Mouse (Mus musculus) layer of hippocampus, adult 8-10 months (tissue): Measurements from ENCODE around the gene Gm49776. TPM values are rescaled to one million over a fixed set of nuclear protein-coding genes. Genes with fewer than 3 reads are reported as not detected.

Source experiments
- DNase-seq, 2 experiments: peaks; one replicate each; pipeline ENCODE4 v3.0.0; 2022; ENCODE audit warnings: low spot score in 2 of 2
- total RNA-seq, 4 experiments: library from RNA; stranded (reverse); gene quantifications; 2 replicates each; pipeline ENCODE4 v1.2.4; 2022

Gm49776 gene
- total RNA-seq, 4 experiments from 2014 or later: not detected

DNA sequence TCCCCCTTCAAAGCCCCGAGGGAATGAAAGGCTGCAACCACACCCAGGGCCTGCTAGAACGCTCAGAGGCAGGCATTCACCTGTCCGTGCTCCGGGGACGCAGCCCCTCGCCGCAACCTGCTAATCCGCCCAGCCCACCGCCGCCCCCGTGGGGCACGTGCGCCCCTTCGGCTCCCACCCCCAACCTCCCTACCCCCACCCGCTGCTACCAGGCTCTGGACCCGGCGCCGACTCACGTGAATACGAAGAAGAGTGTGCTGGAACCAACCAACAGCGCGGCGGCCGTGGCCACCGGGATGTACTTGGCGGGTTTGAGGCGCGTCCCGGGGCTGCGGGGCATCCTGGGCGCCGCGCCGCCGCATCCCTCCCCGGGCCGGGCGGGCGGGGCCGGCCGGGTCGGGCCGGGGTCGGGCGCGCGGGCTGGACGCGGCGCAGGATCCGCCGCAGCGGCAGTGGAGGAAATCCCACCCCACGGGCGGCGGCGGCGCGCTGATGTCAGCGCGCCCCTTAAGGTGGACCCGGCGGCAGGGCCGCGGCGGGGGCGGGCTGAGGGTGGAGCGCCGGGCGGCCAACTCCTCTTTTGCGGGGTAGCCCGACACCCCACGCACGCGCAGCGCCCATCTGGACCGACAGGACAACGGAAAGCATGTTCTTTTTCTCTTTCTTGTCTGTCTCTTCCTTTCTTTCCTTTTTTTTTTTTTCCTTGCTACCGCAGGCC lies 23.3 kb downstream of the Gm49776 start, which contains the start of gene Zdhhc8:
Gene Zdhhc8, minus strand, starts transcription at position 466 of the 718 bp plus-strand sequence.
- DNase-seq: peak in 1 of 2 experiments; percentile 76

DNA sequence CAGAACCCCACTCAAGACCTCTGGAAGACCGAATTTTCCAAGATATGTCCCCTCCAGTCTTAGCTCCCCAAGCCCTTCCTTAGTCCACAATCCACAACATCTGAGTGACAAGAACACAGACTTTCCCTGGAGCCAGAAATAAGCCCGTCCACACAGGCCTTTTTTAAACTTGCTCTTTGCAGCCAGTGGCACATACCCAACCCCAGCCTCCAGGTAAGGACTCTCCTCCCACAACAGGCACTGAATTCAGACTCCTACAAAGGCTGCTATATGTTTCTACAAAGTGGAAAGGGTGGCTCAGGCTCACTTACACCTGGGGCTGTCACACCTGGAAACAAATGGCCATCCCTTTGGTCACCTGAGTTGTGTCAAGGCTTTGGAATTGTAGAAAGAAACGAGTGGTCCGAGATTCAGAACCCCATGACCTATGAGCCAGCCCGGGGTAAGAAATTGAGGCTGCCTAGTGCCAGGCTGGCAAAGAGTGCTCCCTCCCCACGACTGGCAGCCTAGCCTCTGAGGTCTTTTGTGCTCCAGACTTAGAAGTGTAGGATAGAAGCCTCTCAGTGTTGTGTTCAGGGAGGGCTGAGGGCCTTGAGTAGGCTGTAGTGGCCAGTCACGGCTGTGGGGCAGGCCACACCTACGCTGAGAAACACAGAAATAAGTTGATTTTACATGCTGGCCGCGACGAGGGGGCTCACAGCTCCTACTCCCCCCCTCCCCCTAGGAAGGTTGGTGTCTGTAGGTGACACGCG lies 24.0 kb downstream of the Gm49776 start:
- DNase-seq: peak in 1 of 2 experiments; percentile 26

DNA sequence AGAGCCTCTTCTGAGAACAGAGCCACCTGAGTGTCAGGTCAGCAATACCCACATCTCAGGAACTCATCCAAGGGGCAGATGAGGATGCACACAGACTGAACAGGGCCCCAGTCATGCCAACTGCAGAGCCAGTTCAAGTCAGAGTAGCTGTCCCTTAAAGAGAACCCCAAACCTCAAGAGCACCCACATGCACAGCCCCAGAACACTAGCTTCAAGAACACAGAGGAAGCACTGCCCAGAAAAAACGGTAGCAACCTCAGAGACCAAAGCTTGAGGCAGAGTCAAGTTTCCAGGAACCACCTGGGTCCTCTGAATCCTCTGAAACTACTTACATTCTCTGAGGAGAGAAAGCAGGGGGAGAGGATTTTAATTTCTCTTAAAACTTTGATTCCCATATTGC lies 24.7 kb downstream of the Gm49776 start:
- DNase-seq: no peak

DNA sequence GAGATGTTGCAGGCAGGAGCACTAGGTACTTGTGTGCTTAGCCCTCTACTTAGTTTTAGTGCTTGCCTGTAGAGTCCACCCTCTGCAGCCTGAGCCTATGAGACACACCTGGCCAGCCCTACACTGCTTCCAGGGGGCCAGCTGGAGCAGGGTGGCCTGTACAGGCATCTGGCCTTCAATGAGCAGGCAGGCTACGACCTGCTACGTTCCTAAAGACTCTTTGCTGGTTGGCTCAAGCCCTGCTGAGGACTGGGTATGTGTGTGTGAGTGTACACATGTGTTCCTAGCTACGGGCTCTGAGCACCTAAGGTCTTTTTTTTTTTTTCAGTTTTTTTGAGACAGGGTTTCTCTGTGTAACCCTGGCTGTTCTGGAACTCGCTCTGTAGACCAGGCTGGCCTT lies 26.7 kb downstream of the Gm49776 start:
- no peak for DNase-seq

DNA sequence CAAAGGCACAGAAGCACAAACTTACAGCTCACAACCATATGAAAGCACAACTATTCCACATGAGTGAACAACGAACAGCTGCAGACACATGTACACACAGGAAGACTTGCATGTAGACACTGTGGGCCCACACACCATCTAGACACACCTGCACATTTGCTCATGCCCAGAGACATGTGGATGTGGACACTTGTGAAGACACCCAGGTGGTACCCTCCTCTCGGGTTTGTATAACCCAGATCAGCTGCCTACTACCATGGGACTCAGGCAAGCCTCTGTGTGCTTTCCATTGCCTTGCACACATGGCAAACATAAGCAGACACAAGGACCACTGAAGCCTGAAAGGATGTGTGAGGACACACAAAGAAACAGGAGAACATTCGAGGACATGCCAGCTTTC lies 27.1 kb downstream of the Gm49776 start:
- DNase-seq: no peak

DNA sequence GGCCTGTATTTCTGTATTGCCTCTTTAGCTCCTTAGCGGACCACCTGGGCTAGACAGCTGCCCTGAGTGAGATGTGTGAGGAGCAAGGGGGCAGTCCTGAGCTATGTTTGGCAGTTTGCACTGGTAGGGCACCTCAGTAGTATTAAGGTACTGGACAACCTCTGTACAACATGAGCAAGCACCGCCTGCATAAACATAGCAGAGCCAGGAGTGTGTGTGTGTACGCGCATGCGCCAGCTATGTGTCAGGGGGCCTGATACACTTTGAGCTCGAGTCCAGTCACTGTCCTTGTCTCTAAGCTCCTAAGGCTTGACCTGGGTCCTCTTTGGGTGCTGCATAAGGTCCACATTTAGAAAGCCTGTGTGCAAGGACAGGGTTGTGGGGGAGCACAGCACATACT lies 27.5 kb downstream of the Gm49776 start:
- DNase-seq: no peak

DNA sequence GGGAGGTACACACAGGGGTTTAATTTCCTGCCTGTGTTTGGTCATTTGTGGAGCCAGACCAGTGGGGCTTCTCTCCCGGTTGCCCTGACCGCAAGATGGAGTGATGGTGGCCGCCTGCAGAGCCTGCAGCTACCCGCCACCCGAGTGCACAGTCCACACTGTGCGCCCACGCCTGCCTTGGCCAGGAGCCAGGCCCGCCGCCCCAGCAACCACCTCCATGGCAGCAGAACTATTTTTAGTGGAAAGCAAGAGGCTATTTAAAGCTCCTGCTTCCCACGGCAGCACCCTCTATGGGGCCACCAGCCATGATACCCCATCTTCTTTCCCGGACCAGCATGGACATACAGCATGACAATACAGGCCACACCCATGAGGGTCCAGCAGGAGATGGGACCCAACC lies 28.5 kb downstream of the Gm49776 start:
- peak; percentile 82 to 85 for DNase-seq

DNA sequence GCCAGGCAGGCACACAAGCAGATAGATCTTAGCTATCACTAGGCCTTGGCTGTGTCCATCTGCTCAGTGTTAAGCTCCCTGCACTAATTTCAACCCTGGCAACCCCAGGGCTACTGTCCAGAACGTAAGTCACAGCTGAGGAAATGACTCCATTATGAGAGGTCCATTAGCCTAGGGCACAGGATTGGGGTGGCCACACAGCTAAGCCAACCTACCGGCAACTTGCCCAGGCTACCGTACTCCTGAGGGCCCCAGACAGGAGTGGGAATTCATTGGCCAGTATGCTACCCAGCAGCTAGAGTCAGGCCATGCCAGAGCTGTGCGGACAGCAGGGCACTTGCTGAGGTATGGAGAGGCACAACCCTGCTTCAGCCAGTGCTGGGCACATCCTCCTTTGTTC lies 29.3 kb downstream of the Gm49776 start:
- no peak for DNase-seq

DNA sequence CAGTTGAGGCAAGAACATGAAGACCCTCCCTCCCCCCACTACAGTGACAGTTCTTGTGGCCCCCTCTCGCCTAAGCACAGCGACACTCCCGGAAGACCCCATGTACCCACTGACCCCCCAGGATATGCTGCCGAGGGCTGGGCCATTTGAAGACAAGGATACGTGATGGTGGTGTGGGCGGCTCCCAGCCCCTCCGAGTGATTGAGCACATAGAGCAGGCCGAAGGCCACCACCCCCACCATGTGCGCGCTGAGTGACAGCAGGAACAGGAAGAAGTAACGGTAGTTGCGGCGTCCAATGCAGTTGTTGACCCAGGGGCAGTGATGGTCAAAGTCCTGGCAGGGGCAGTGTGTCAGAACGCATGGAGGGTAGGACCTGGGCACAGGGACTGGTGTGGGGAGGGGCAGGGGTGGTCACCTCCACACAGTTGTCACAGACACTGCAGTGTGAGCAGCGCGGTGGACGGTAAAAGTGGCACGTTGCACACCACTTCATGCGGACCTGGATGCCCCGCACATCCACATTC lies 30.2 kb downstream of the Gm49776 start:
- DNase-seq: no peak

DNA sequence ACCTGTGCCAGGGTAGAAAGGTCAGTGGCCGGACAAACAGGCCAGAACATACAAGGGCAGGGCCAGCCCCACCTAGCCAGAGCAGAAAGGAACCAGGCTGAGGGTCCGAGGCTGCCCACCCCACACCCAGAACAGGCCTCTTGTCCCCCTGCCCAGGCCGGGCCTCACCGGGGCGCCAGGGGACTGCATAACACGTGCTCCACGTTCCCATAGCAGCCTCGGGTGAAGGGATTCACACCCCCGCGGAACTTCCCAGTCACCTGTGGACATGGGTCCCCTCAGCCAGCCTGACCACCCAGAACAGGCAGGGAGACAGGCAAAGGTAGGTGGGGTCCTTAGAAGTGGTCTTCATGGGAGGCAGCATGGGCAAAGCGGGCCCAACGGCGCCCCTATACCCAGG lies 30.9 kb downstream of the Gm49776 start:
- DNase-seq: no peak

DNA sequence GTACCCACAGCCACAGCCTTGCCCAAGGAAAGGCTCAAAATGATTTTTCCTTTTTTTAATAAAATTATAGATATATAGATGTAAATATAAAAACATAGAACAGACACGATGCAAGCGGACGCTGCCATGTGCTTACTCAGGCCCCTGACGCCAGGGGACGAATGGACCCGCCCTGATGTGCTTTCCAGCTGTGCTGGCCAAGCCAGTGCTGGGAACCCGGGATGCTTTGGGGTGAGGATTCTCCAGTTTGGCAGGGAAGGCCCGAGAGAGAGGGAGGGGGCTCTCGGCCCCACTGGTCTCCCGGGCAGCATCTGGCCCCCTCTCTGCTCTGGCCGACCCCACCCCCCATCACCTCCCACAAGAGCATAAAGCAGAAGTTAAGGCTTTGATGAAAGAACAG lies 35.9 kb downstream of the Gm49776 start:
- DNase-seq: no peak

DNA sequence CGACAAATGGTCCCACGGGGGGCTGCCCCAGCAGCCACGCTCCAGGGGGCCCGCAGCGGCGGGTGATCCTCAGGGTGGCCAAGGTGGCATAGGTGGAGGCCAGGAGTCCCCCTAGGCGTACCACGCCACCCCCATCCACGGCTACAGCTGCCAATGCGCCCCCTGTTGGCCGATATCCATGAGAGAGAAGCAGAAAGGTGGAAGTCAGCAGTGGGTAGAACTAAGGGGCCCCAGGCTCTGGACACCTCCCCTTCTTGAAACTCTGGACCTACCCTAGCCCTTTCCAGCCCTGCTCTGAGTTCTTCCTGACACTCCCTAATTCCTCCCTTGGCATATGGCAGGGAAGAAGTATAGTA lies 36.6 kb downstream of the Gm49776 start:
- DNase-seq: no peak

DNA sequence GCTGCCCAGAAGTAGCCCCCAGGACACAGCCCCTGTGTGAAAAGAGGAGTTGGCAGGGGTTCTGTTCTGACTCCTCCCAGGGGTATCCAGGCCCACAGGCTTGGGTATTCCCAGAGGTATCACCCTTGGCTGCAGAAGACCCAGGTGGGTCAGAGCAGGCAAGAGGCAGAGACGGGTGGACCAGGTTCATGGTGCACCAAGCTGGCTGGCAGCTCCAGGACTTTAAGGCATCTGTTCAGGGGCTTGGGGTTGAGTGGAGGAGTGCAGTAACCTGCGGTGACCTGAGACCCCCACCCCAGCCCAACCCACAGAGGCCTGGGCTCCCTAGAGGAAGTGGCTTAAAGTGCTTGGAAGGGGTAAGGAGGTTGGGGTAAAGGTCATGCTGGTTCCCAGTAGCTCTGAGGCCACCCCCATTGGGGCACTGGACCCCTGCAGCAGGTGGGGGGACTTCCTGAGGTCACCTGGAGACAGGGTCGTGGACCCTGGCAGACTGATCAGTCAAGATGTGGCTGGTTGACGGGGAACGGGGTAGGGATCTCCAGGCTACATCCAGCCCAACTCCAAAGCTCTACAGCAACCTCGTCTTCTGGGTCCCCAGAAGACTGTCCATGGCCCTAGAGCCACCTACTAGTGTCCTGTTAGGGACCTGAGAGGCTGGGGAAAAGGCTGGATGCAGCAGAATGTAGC lies 37.1 kb downstream of the Gm49776 start:
- DNase-seq: no peak

DNA sequence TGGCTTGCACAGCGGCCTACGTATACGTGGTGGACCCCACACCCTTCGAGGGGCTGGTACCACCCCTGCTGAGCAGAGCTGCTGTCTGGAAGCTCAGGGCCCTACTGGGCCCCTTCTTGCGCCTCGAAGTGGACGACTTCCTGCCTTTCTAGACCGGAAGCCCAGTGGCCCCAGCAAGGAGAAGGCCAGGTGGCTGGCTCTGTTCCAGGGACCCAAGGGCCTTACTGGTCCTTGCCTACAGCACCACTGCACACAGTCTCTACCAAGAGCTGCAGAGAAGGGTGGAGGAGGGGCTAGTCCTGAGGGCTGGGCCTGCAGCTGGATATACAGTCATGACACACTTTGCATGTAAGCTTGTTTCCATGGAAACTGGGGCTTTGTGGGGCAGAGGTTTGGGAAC lies 38.1 kb downstream of the Gm49776 start:
- no peak for DNase-seq

DNA sequence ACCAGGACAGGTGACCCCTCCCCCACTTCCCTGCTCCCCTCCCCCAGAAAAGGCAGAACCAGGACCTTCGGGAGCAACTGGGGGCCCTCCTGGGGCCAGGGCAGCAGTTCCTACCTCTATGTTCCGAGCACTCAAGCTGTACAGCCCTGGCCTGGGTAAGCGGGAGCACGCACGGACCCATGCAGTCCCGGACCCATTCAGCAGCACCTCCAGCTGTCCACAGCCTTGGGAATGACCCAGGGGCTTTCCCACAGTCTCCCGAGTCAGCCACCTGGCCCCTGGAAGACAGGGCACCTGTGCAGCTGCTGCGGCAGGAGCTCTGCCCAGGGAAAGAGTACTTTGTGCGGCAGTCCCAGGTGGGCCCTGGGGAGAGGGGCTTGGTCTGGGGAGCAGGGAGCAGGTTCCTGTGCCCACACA lies 39.5 kb downstream of the Gm49776 start:
- no peak for DNase-seq

DNA sequence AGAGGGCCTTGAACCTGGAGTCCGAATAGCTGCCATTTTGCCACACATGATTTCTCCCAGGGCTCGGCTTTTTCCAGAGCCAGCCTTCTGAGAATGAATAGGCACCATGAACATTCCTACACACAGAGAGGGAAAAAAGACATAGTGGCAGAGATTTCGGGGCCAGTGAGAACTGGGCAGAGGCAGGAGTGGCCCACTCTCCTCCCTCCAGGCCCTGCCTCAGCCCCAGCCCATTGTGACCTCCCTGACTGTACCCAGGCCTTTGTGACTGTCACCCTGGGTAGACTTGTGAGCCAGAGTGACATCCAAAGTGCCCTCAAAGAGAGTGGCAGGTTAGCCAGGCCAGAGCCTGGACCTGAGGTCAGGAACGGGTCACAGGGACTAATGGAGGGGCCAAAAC lies 40.5 kb downstream of the Gm49776 start, which contains the start of gene Ccdc188:
Gene Ccdc188, plus strand, starts transcription at position 301 of the 400 bp plus-strand sequence.
- DNase-seq: no peak

DNA sequence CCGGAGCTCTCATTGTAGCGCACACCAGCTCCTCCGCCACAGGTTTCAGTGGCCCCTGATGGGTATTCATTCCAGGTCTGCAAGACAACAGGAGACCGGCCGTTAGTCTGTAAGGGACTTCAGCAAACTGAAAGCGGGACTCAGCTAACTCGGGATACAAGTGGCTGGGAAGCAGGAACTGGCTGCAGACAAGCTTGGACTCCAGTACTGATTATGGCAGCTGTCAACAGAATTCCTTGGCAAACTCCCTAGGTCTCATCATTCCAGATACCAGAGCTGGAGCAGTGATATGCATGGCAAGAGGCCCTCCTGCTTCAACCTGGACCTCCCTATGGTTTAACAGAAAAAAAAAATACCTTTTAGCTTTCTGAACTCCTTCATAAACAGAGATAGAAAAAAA lies 43.3 kb downstream of the Gm49776 start:
- DNase-seq: no peak

DNA sequence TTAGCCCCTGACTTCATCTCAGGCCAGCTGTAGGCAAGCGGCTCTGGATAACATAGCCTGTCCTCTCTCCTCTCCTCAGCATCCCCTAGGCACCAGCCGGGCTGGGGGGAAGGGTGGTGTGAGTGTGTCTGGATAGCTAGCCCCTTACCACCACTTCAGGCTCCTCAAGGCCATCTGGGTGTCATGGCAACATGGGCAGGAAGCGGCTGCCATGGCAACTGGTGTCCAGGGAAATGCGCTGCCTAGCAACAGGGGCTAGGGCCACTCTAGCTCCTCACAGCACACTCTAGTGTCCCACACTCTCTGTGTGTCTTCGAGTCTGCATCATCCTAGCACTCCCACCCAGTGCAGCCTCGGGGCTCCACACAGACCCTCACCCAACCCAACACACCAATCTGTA lies 44.4 kb downstream of the Gm49776 start:
- DNase-seq: peak; percentile 74 to 81

DNA sequence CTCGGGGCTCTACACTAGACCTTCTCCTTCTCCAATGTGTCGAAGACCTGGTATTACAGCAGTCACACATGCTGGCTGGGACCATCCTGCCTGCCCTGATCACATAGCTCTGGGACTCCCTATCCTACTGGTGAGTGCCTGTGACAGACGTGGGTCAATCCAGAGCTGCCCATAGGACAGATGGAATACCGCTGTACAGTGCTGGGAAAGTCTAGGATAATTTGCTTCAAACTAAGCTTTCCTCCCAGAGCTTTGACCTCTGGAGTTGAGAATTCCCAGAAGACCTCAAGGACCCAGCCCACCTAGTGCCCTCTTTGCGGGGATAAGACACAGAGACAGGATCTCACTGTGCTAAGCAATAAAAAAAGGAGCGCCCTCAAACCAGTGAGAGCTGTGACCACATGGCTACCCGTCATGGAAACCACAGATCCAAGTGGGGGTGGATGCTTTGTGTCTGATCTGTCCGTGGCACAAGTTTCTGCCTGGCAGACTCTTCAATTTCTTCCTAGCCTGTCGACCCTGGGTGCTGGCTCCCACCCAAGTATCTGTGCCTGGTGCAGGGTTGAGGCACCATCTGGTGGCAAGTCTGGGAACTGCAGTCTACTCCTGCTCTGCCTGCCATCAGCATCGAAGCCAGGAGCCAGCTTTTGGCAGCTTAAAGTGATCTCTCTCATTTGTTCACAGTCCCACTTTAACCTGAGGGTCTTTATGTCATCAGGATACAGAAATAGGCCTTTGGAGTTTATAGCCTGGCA lies 46.5 kb downstream of the Gm49776 start:
- DNase-seq: peak; percentile 84 to 95

DNA sequence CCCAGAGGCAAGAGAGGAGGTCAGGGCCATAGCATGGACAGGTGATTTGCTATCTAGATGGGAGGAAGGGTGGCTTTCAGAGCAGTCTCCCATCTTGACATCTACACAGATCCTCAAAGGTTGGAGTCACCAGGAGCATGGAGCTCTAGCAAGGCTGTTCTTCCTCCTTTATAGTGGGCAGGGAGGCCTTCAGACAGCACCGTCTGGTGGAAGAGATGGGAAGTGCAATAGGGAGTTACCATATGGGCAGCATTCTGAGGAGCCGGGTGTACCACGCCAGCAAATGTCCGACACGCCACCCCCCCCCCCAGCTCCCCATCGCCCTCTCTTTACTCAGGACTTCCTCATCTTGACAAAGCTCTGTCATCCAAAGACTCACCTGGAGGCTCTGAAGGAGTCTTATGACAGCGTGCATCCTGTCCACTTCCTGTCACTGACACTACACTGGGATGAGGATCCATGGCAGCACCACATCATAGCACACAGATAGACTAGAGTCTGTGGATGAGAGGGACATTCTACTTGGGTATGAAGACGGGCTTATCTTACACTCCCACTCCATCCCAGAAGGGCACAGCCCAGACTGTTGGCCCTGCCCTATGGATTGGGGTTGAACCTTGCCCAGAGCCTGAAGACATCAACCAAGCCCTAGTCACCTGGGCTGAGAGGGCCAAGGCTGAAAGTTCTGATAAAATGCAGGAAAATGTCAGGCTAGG lies 47.3 kb downstream of the Gm49776 start:
- DNase-seq: peak in 1 of 2 experiments; percentile 83
